Mouse (Mus musculus) spleen, adult 2 months (tissue): ENCODE measurements around the gene Hoxb5.

Experiments
- CTCF ChIP-seq: fragments of 200-500 bp; IDR thresholded peaks from 2 replicates; pipeline ENCODE4 v1.5.1; 2011; ENCODE audit warnings: mild to moderate bottlenecking, inconsistent platforms; ENCODE audit not compliant: insufficient read depth, insufficient read length, insufficient replicate concordance; ENCODE audit errors: extremely low read depth
- POLR2A ChIP-seq: fragments of 200-500 bp; IDR thresholded peaks from 2 replicates; pipeline ENCODE4 v1.6.1; 2011; ENCODE audit warnings: low read depth, low read length, inconsistent platforms

DNA sequence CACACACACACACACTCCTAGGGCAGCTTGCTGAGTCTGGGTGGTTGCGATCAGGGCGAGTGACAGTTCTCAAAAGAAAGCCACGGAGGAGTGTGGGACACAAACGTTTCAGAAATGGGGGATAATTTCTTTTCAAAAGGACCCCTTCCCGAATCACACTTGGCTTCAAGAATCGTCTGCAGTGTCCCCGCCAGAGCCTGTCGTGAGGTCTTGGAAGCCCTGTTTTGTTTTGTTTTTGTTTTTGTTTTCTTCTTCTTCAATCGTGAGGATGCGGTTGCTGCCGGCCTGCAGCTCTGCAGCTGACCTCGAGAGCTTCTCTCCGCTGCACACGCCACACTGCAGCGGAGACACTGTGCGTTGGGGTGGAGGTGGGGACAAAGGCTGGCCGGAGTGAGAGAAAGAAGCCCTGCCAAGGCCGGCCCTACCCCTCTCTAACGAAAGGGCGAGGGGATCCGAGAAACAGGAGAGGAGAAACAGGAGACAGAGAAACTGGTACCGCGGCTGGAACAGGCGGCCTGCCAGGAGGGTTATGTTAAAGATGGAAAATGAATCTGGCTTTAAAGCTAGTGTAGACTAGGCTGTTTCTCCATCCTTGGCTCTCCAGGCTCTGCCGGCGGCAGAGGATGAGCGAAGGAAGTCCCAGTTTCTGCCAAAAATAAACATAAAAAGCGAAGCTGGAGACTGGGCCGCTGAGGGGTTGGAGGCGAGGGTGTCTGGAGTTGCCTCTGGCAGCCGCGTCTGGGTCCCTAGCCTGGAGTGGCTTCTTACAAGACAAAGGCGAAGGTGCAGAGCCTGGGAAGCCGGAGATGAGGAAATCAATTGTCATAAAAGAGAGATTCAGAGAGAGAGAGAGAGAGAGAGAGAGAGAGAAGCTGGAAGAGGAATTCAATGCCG lies 25.7 kb upstream of the Hoxb5 start:
- TF ChIP-seq CTCF (no peak), POLR2A (no peak)
